Mouse (Mus musculus) limb, embryonic 12.5 days (tissue): Measurements from ENCODE around the gene Fosl2. TPM values are rescaled to one million over a fixed set of nuclear protein-coding genes. Genes with fewer than 3 reads are reported as not detected.

ENCODE experiments used
- polyA plus RNA-seq: library from polyadenylated mRNA; unstranded; fragments of >200 nt; fragmentation: Nextera tagmentation; extraction: Ambion mirVana; gene quantifications from 2 replicates; pipeline ENCODE4 v1.2.1, GENCODE M21; 2016

Fosl2 gene
- polyA plus RNA-seq, 1 experiment from 2014 or later: 1.2 TPM

Other genes with a start within 250 kb of the Fosl2 start
- gene Plb1, start 96.9 kb downstream of the Fosl2 start, polyA plus RNA-seq: 0.14 and 0.67 TPM in 2 replicates